ENCODE assay signal across 37 mouse cellular contexts in the genomic region with DNA sequence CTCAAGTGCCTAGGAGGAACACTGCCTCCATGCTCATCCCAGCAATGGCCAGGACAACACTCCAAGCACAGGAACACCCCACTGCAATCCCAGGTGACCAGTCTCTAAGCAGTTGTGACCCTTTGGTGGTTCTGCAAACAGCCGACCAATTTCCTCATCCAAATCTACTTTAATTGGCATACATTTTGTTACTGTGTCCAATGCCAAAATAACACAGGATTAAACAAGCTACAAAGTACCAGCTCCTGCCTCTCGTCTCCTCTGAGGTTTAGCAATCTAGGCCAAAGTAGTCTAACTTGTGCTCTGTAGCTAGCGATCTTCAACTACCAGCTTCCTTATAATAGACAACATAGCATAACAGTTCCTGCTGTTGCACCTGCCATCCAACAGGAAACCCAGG. TPM values are rescaled to one million over a fixed set of nuclear protein-coding genes. Genes with fewer than 3 reads are reported as not detected.
"Had no signal": no experiment of that assay in that cellular context is flagged by ENCODE, and none has a peak within 500 bp of the region (broad histone marks: within the 10 kb centered on the region; RNA-seq: fewer than 3 reads in every experiment).

No protein-coding gene starts in this region.

- H3K36me3 ChIP-seq: heart, embryonic 10.5 days; heart, embryonic 12.5 days; heart, embryonic 13.5 days; heart, embryonic 15.5 days; hindbrain, embryonic 10.5 days; hindbrain, embryonic 12.5 days; hindbrain, embryonic 13.5 days; hindbrain, embryonic 15.5 days; intestine, embryonic 15.5 days; kidney, embryonic 15.5 days had no signal

- H3K4me1 ChIP-seq: heart, embryonic 10.5 days; heart, embryonic 12.5 days; heart, embryonic 13.5 days; heart, embryonic 15.5 days; hindbrain, embryonic 10.5 days; hindbrain, embryonic 12.5 days; hindbrain, embryonic 13.5 days; hindbrain, embryonic 15.5 days; intestine, embryonic 15.5 days; kidney, embryonic 15.5 days had no signal

- H3K9ac ChIP-seq: heart, embryonic 12.5 days; heart, embryonic 13.5 days; heart, embryonic 15.5 days; hindbrain, embryonic 12.5 days; hindbrain, embryonic 13.5 days; hindbrain, embryonic 14.5 days; hindbrain, embryonic 15.5 days; intestine, embryonic 15.5 days; kidney, embryonic 15.5 days had no signal

- H3K4me3 ChIP-seq: heart, embryonic 10.5 days; heart, embryonic 12.5 days; heart, embryonic 13.5 days; heart, embryonic 15.5 days; hindbrain, embryonic 10.5 days; hindbrain, embryonic 12.5 days; hindbrain, embryonic 13.5 days; hindbrain, embryonic 15.5 days; intestine, embryonic 15.5 days; kidney, embryonic 15.5 days; layer of hippocampus, adult 2 months had no signal

- H3K27me3 ChIP-seq: hindbrain, embryonic 15.5 days had no signal

- H3K27ac ChIP-seq: heart, embryonic 10.5 days; heart, embryonic 13.5 days; heart, embryonic 15.5 days; hindbrain, embryonic 10.5 days; hindbrain, embryonic 12.5 days; hindbrain, embryonic 13.5 days; hindbrain, embryonic 14.5 days; hindbrain, embryonic 15.5 days; hindbrain, postnatal 0 days; intestine, embryonic 15.5 days; kidney, embryonic 15.5 days; kidney, postnatal 0 days; layer of hippocampus, adult 2 months had no signal

- DNase-seq: heart, postnatal 10 days; heart, postnatal 14 days; heart, postnatal 36 days; heart, postnatal 4 days; kidney, adult 11 months; kidney, adult 18-20 months; kidney, adult 2 months; kidney, adult 8-10 months; kidney, adult 9 months; kidney, postnatal 10 days; kidney, postnatal 14 days; kidney, postnatal 25 days; kidney, postnatal 36 days; kidney, postnatal 4 days; layer of hippocampus, adult 9-11 months; layer of hippocampus, postnatal 36 days had no signal

RNA-seq across cellular contexts. Expression of gene Dio3, which starts 10.6 kb away (rescaled TPM):
- total RNA-seq: heart, postnatal 10 days; heart, postnatal 14 days; heart, postnatal 25 days; heart, postnatal 36 days; heart, postnatal 4 days; hematopoietic stem cell, adult 5-6 weeks had no signal
- polyA plus RNA-seq: heart, embryonic 11.5 days; heart, embryonic 14.5 days; heart, embryonic 15.5 days; heart, postnatal 0 days; hindbrain, embryonic 11.5 days; inflammation-experienced regulatory T-cells, adult 6 months had no signal
